Mouse (Mus musculus) heart, adult 18-20 months (tissue): ENCODE data around the gene Adarb2. TPM values are rescaled to one million over a fixed set of nuclear protein-coding genes. Genes with fewer than 3 reads are reported as not detected.

Experiments
- DNase-seq, 2 experiments: peaks; one replicate each; pipeline ENCODE4 v3.0.0; 2021 to 2022; ENCODE audit warnings: mixed read lengths in 1 of 2
- total RNA-seq, 2 experiments: library from RNA; stranded (reverse); gene quantifications; 2 replicates each; pipeline ENCODE4 v1.2.3; 2021

Adarb2 gene
- total RNA-seq, 2 experiments from 2014 or later = not detected

DNA sequence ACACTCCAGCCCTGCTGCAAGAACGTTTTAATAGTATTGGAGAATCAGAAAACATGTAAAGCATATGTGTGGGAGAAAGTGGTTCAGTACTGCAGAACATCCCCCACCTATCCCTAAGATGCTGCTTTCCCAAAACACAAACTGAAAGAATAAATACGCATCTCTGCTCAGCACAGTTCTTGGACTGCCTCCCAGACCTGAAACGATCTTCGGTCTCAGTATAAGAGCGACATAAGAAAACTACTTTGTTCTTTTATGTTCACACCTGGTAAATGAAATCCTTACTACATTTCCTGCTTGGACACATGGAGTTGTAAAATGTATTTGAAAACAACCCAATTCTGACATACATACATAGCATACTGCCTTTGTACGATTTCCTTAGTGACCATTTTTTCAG is 597.9 kb downstream of the Adarb2 start:
- DNase-seq = no peak

DNA sequence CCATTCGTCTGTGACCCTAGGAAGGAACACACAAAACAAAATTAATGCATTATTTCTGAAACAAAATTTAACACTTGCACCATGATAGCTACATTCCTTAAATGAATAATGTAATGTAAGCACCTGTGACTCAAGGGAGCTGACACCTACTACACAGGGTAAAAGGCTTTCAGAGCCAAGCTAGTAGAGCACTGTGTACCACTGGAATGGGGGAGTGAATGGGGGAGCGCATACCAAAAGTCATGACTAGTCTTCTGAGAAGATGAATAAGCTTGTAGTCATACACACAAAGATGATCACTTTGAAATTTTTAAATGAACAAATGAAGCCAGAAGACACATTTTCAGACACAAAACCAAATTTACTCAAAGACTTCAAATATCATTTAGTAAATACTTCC is 603.3 kb downstream of the Adarb2 start:
- DNase-seq = no peak
